Mouse (Mus musculus) cerebellum, adult 9-10 months (tissue): ENCODE measurements around the gene App.

Experiments used
- DNase-seq: peaks from one replicate; pipeline ENCODE4 v3.0.0; 2022

App gene

DNA sequence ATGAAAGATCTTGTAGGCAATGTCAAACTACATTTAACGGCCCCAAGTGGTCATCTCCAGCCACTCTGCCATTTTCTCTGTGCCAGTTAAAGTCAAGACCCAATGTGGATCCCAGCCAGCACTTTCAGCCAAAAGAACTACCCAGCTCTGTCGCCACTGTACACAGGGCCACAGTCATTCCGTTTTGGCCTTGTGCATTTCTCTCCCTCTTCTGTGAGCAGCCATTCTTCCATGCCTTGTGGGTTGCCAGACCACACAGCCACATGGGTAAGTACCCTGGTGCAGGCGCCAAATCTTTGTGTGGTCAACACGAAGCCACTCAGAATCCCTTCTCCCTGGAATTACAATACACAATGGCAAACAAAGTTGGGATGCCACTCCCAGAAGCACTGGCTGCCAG, 57.7 kb downstream of the App start:
- DNase-seq, result no peak

DNA sequence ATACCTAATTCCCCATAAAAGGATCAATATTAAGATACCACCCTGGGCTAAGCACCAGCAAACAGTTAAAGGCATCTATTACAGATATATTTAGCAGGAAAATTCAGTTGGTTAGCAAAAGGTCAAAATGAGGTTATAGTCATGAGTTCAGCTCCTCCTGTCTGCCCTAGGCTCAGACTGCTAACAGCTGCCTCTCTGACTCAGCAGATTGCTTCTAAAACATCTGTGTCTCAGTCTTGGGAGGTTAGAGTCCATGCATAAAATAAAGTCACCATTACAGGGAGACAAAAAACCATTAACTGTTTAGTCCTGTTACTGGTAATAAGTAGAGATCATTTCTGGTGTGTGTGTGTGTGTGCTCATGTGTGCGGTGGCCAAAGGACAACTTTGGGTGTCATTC, 58.8 kb downstream of the App start:
- no peak for DNase-seq

DNA sequence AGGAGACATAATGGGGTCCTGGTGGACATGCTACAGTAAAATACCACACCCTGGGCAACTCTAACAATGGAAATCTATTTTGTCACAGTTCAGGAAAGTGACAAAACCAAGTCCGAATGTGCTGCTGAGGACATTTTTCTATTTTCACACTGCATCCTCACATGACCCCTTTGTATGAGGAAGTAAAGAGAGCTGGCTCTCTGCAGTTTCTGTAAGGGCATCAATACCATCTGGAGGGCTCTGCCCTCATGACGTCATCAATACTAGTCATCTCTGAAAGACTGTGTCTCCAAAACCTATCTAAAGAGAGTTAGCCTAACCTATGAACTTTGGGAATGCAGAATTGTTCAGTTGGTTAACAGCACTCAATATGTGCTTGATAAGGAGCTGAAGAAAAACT, 59.6 kb downstream of the App start:
- no peak for DNase-seq

- DNase-seq, result no peak
Measured at GRCm38 (mm10) chr16:85112254-85112653, 61.3 kb downstream of the App start.

DNA sequence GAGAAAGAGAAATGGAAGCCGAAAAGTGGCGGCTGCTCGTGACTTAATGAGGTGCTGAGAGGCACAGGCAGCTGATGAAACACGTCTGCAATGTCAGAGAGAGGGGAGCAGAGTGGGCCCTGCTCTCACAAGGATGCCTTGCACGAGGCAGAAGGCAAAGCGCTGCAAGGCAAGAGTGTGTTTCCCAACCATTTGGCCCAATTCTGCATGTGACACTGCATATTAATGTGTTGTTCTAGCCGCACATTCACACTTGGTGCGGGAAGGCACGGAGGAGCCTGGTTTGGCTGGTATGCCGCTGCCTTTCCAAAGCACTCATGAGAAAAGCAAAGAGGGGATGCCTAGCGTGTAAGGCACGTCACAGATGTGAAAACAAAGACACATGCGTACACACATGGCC, 63.1 kb downstream of the App start:
- DNase-seq, result no peak

GRCm38 (mm10) chr16:85108486-85108885, 65.1 kb downstream of the App start:
- no peak for DNase-seq

DNA sequence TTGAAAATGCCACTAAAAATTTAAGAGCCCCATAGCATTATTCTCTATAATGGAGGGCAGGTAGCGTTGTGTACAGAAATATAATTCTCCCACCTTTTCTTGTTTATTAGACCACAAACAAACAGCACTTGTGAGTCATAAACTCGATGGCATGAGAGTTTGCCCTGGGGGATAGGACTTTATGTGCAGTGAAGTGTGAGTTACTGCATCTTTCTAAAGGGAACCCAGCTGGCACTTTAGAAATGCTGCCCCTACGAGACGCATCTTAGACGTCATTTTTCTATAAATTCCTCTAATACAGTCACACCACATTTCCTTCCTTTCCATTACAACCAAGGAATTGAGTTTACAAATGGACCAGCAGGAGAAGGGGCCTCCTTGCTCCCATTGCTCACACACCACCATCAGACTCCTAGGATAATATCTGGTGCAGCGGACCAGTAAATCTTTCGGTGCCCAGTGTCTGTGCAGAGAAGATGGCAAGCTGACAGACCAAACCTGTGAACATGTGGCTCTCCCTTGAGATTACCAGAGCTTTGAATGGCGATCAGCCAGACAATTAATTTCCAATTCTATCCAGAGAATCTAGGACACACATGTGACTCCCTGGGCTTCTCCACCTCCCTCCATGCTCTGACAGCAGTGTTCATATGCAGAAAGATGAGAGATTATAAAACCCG, 66.8 kb downstream of the App start:
- peak; percentile 78 for DNase-seq

DNA sequence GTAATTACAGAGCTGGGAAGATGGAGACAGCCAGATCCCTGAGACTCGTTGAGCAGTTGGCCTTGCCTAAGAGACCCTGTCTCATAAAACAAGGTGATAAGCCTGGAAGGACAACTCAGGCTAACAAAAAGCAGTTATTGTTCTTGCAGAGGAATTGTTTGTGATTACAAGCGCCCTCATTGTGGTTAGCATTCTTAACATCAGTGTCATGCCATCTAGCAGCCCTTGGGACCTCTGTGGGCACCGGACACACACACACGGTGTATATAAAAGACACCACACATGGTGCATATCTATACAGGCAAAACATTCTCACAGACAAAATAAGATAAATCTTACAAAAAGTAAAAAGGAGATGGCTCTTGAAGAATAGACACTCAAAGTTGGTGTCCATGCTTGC, 68.0 kb downstream of the App start:
- no peak for DNase-seq

GRCm38 (mm10) chr16:85103116-85103787, 70.3 kb downstream of the App start:
- peak; percentile 74 for DNase-seq

GRCm38 (mm10) chr16:85101544-85101943, 72.0 kb downstream of the App start:
- no peak for DNase-seq

DNA sequence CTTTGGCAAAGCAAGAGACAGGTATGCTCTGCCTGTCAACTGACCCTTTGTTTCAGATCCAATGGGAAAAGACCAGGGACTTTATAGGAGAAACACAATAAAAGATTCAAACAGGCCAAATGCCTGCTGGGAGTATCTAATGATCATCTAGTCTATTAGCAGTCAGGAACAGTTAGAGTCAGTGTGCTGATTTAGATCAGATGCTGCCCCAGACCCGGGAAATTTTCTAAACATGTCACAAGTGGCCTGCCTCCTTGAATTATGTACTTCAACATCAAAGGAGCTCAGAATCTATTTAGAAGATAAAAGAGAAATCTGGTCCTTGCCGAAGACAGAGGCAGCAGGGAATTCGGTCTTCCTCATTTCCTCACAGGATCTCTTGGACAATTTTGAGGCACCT, 72.8 kb downstream of the App start:
- DNase-seq, result no peak

DNA sequence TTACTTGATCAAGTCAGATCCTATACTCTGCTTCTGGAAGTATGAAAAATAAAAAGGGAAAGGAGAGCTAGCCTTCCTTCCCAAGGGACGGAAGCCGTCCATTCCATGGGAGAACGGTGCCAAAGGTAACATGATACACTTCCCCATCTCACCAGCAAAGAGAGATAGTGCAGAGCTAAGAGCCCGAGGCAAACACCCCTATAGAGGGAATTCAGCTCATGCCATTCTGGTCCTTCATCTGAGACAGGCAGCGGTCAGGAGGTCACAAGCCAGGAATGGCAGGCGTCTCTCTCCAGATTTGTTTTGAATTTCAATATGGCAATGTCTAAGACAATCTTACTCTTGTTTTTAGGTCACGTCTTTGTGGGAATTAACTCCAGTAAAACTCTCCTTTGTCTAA, 74.1 kb downstream of the App start:
- no peak for DNase-seq

DNA sequence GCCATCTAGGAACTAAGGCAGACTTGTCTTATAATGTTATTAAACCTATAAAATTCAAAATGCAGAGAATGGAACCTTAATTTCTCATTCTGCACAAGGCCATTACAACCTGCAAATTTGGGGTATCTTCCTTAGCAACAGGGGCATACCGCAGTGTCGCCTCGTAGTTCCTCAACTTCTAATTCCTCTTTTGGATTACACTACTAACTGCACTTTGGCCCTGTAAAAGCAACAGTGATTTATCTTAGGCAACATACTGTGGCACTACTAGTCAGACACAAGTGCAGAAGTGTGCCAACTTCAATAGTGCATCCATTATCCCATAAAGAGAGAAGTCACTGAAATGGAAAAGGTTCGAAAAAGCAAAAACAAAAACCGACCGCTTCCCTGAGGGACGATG, 74.5 kb downstream of the App start:
- DNase-seq, result no peak

- peak; percentile 75 for DNase-seq
Measured at GRCm38 (mm10) chr16:85096396-85096795, 77.2 kb downstream of the App start.

GRCm38 (mm10) chr16:85095923-85096322, 77.6 kb downstream of the App start:
- DNase-seq, result no peak

DNA sequence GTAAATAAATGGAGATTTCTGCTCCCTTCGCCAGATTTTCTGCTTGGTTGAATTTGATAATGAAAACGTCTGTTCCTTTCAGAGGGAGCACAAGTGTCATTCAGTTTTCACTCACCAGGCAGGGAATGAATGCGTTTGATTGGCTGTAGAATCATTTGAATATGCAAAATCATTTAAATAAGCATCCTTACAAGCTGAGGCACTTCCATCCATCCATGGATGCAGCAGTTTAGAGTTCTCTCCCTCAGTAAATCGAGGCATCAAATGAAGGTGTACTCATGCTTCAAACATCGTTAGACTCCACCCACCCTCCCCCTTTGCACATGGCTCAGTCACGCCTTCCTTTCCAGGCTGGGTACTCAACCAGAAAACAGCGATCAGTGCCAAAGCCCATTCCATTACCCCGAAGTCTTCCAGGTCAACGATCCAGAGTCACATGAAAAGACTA, 80.9 kb downstream of the App start:
- DNase-seq, result peak; percentile 73

- no peak for DNase-seq
Measured at GRCm38 (mm10) chr16:85092183-85092582, 81.4 kb downstream of the App start.

DNA sequence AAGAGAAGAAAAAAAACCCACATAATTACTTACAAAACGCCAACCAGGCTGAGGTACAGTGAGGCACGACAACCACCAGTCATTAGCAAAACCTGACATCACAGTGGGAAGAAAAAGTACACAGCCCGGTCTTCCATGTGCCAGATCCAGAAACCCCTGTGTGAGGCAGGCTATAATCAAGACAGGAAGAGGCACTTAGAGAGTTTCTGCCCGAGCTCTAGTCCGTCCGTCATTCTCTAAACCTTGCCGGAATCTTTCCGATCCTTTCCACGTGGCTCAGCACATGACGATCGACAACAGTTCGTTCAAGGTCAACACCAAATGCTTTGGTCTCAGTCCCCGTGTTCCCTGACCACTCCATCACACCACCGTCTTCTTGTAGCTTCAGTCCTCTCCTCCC, 82.6 kb downstream of the App start:
- no peak for DNase-seq

DNA sequence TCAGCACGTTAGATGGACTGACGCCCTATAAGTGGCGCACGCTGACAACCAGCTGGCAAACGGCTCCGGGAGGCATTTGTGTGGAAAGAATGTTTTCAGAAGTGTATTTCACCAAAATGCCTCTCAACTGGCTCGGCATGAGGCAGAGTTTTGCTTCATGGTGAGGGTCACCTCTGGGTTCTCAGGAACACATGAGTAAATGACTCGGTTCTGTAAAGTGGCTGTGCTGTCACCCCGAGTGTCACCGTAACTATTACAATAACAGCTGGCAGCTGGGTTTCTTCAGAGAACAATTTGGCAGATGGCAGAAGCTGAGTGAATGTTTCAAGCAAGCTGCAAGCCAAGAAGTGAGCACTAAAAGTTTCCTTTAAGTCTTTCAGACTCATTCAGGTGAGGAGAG, 85.4 kb downstream of the App start:
- DNase-seq, result no peak

DNA sequence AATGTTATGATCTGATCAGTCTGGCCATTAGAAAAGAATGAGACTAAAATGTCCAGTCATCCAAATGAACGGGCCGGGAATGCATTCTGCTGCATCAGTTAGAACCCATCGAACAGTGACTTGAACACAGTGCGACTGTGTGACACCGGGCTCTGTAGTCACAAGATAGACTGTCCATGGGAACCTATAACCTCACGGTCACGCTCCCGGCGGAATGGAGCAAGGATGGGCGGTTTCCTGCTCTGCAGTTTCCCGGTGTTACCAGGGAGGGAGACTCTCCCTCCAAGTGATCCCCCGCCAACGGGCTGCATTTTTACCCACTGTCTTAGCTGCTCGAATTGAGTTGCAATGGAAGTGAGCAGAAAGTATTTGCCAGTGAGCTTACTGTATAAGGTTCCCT, 87.3 kb downstream of the App start:
- no peak for DNase-seq

DNA sequence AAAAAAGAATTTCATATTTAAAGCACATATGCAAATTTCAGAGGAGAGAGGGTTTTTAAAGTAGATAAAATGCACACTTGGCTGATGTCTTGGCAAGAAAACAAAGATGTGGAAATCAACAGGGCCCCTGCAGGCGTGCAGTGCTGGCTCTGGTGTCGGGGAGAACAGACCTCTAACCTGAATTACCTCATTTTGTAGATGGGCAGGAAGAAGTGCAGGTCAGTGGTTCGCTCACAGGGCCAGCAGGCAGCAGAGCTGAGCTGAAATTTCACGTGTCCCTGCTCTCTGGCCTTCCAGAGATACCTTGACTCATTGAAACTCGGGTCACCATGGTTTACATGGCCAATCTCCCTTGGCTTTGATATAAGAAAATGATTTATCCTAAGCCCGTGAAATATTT, 87.7 kb downstream of the App start:
- peak; percentile 74 for DNase-seq

- DNase-seq, result no peak
Measured at GRCm38 (mm10) chr16:85084152-85084551, 89.4 kb downstream of the App start.

DNA sequence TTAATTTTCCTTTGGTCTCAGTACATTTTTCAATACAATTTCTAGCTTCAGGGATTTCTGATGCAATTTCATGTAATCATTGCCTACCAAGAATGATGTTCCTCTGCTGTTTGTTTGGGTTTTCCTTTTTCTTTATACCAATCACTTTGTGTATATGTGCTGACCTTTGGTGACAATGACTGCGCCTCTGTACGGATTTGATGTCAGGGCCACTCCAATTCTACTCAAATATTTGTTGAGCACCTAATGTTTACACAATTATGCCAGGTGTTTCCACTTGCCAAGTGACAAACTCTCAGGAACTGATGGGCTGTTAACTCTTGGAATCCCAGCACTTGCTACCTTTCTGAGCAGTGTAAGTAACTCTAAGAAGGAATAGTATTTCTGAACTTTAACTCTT, 98.2 kb downstream of the App start:
- no peak for DNase-seq

DNA sequence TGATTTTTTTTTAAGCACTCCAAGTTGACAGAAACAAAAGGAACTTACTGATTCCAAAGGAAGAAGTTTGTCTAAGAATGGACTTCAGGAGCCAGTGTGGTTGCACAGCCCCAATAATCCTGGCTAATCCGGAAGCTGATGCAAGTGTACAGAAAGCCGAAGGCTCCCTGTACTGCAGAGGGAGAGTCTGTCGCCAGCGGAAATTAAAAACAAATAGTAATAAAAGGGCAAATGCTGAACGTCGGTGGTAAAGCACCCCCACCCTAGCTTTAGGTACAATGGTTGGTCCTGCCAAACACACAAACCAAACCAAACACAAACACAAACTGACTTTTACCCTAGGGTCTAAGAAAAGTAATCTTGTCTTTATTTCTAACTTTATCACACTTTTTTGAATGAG, 98.7 kb downstream of the App start:
- DNase-seq, result no peak

DNA sequence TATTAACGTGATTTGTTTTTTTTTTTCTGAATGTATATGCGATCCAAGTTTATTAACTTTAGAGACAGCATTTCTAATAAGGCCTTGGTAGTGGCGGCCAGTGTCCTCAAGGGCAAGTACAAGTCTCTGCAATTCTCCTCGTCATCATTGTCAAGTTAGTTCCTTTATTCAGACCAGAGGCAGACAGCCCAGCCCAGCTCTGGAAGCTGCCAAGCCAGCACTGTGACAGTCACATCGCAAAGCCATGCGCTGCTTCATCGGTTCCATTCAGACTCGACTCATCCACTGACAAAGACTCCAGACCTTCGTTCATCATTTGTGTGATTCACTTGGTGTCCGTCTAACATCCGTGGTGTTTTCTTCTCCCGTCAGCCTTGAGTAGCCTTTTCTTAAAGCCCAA, 100.9 kb downstream of the App start:
- no peak for DNase-seq
